Mouse (Mus musculus): ENCODE results near the gene Ldb1. TPM values are rescaled to one million over a fixed set of nuclear protein-coding genes. Genes with fewer than 3 reads are reported as not detected.
A peak's percentile ranks its signal among the peaks of the same experiment; 100 is the strongest.

Gene Ldb1
- total and polyA plus RNA-seq, 3 experiments: 56.9 to 120 (median 67.6) TPM

DNA sequence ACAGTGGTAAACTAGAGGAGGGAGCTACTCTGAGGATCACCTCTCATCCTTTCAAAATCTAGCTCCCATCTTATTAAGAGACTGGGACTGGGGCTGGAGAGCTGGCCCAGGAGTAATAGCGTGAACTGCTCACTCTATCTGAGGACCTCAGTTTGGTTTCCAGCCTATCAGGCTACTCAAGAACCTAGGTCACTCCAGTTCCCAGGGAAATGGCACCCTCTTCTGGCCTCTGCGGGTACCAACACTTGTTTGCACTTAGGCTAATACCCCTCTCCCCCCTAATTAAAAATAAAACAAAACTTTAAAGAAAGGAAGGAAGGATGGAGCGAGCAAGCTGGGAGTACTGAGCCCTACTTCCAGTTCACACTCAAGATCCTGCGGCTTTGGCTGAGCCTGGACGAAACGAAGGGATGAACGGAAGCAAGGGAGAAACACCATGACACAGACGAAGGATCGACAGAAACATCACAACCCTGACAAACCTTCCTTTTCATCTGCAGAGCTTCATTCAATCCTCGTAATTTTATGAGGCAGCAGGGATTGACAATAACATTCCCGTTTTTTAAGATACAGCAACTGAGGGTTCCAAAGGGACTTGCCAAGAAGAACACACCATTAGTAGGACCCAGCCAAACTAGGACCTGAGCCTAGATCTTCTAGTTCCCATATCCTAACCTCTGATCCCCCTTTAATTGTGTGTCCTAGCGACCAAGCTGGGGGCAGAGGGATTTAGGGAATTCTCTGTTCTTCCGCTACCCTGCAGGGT, 8.4 kb downstream of the Ldb1 start:
- Histone ChIP-seq H3K4me2 (ENCODE audit: insufficient read depth, low read depth, poor library complexity, severe bottlenecking) (0 out of 2 replicates have a peak overlapping the region, but pooled peaks have one; percentile 12), H3K27ac (ENCODE audit: insufficient read depth, low read depth) (no peak overlapping the region), H3K9ac (ENCODE audit: insufficient read depth, low read depth) (no peak overlapping the region), H3K79me2 (replicated peaks; ENCODE audit: control insufficient read depth, extremely low read depth, insufficient read depth, poor library complexity, severe bottlenecking) (peaks cover 41% of the 10 kb centered on the region), H3K9me3 (replicated peaks; ENCODE audit: low read length) (no peaks in the 10 kb centered on the region), H3K36me3 (replicated peaks in 1 of 2; ENCODE audit: control insufficient read depth in 1 of 2, insufficient read depth in 1 of 2, low read length in 1 of 2) (peaks cover 43 to 52% of the 10 kb centered on the region in 2 experiments), H3K4me3 (replicated peaks in 1 of 3; ENCODE audit: low read depth in 2 of 3, low read length in 2 of 3, poor library complexity in 1 of 3) (no peak overlapping the region), H3K4me1 (ENCODE audit: control insufficient read depth in 1 of 2, insufficient read depth in 2 of 2) (peaks cover 6 to 29% of the 10 kb centered on the region in 2 experiments; a peak in 3 of 4 replicates), H3K27me3 (replicated peaks) (no peaks in the 10 kb centered on the region)
- no peak for TF ChIP-seq KAT2A (IDR thresholded peaks at IDR 0.05; ENCODE audit: insufficient replicate concordance, low read length)
- no peak for TF ChIP-seq GABPA (IDR thresholded peaks at IDR 0.05; ENCODE audit: insufficient replicate concordance, low read depth, low read length)
- peak; percentile 15 to 56; a peak in 2 of 4 replicates for TF ChIP-seq CTCF (conservative IDR thresholded peaks at IDR 0.05 in 1 of 2, IDR thresholded peaks at IDR 0.05 in 1 of 2; ENCODE audit: low read depth in 2 of 2, low read length in 2 of 2)
- TF ChIP-seq RAD21 (IDR thresholded peaks at IDR 0.05; ENCODE audit: low read depth, low read length): peak; percentile 17
- TF ChIP-seq ZKSCAN1 (IDR thresholded peaks at IDR 0.05; ENCODE audit: borderline replicate concordance, low read depth, low read length): no peak
- TF ChIP-seq SMC3 (IDR thresholded peaks at IDR 0.05; ENCODE audit: low read depth, low read length): peak; percentile 10; the same call in 1 of the 2 replicates
- no peak for TF ChIP-seq NELFE (IDR thresholded peaks at IDR 0.05; ENCODE audit: low read depth, low read length)
- DNase-seq (ENCODE audit: extremely low read depth): no peak
- in situ Hi-C loops (cut with MboI; ENCODE audit: low pct_ligation_motif_present, low pct_unique_long_range_greater_than_20kb, low sequenced_read_pairs) (no loop called here), dilution Hi-C loops (cut with MboI; ENCODE audit: extremely low pct_ligation_motif_present, extremely low pct_unique_long_range_greater_than_20kb, low sequenced_read_pairs) (no loop called here)

GRCm38 (mm10) chr19:46035971-46036370, 9.0 kb downstream of the Ldb1 start:
- Histone ChIP-seq H3K36me3 (replicated peaks in 1 of 2; ENCODE audit: control insufficient read depth in 1 of 2, insufficient read depth in 1 of 2, low read length in 1 of 2) (peaks cover 47 to 58% of the 10 kb centered on the region in 2 experiments), H3K79me2 (replicated peaks; ENCODE audit: control insufficient read depth, extremely low read depth, insufficient read depth, poor library complexity, severe bottlenecking) (peaks cover 38% of the 10 kb centered on the region), H3K4me2 (ENCODE audit: insufficient read depth, low read depth, poor library complexity, severe bottlenecking) (no peak overlapping the region), H3K27ac (ENCODE audit: insufficient read depth, low read depth) (no peak overlapping the region), H3K27me3 (replicated peaks) (no peaks in the 10 kb centered on the region), H3K9me3 (replicated peaks; ENCODE audit: low read length) (no peaks in the 10 kb centered on the region), H3K9ac (ENCODE audit: insufficient read depth, low read depth) (no peak overlapping the region), H3K4me3 (replicated peaks in 1 of 3; ENCODE audit: low read depth in 2 of 3, low read length in 2 of 3, poor library complexity in 1 of 3) (no peak overlapping the region), H3K4me1 (ENCODE audit: control insufficient read depth in 1 of 2, insufficient read depth in 2 of 2) (peaks cover 6 to 23% of the 10 kb centered on the region in 2 experiments; a peak in 3 of 4 replicates)
- TF ChIP-seq CHD1 (IDR thresholded peaks at IDR 0.05; ENCODE audit: low read depth, low read length) (no peak), CHD2 (IDR thresholded peaks at IDR 0.05; ENCODE audit: low read length) (no peak), ELF1 (IDR thresholded peaks at IDR 0.05; ENCODE audit: low read depth, low read length) (no peak), MYC (IDR thresholded peaks at IDR 0.05; ENCODE audit: low read depth, low read length) (no peak), KAT2A (IDR thresholded peaks at IDR 0.05; ENCODE audit: insufficient replicate concordance, low read length) (no peak), SMC3 (IDR thresholded peaks at IDR 0.05; ENCODE audit: low read depth, low read length) (no peak)
- in situ Hi-C loops (cut with MboI; ENCODE audit: low pct_ligation_motif_present, low pct_unique_long_range_greater_than_20kb, low sequenced_read_pairs): no loop called here
- dilution Hi-C loops (cut with MboI; ENCODE audit: extremely low pct_ligation_motif_present, extremely low pct_unique_long_range_greater_than_20kb, low sequenced_read_pairs): no loop called here
- DNase-seq (ENCODE audit: extremely low read depth): no peak

- peaks cover 6 to 21% of the 10 kb centered on the region in 2 experiments; a peak in 3 of 4 replicates for H3K4me1 ChIP-seq (ENCODE audit: control insufficient read depth in 1 of 2, insufficient read depth in 2 of 2)
- dilution Hi-C loops (cut with MboI; ENCODE audit: extremely low pct_ligation_motif_present, extremely low pct_unique_long_range_greater_than_20kb, low sequenced_read_pairs): no loop called here
- H3K36me3 ChIP-seq (replicated peaks in 1 of 2; ENCODE audit: control insufficient read depth in 1 of 2, insufficient read depth in 1 of 2, low read length in 1 of 2): peaks cover 47 to 69% of the 10 kb centered on the region in 2 experiments
- no peak for TF ChIP-seq EP300 (IDR thresholded peaks at IDR 0.05; ENCODE audit: low read length)
- no peak for TF ChIP-seq NELFE (IDR thresholded peaks at IDR 0.05; ENCODE audit: low read depth, low read length)
- TF ChIP-seq ZNF384 (IDR thresholded peaks at IDR 0.05; ENCODE audit: low read depth, low read length): no peak
- TF ChIP-seq SIN3A (IDR thresholded peaks at IDR 0.05; ENCODE audit: low read length): no peak
- TF ChIP-seq ELF1 (IDR thresholded peaks at IDR 0.05; ENCODE audit: low read depth, low read length): no peak
- no peak for TF ChIP-seq RCOR1 (conservative IDR thresholded peaks at IDR 0.05; ENCODE audit: low read depth, low read length)
- no peak for TF ChIP-seq USF1 (IDR thresholded peaks at IDR 0.05; ENCODE audit: low read depth, low read length)
- TF ChIP-seq MAZ (IDR thresholded peaks at IDR 0.05; ENCODE audit: low read depth, low read length): no peak
- no peak for TF ChIP-seq NRF1 (IDR thresholded peaks at IDR 0.05; ENCODE audit: low read depth, low read length)
- no peak for TF ChIP-seq USF2 (conservative IDR thresholded peaks at IDR 0.05; ENCODE audit: low read depth, low read length)
- TF ChIP-seq MAFK (IDR thresholded peaks at IDR 0.05; ENCODE audit: insufficient replicate concordance, low read length): no peak
- TF ChIP-seq E2F4 (IDR thresholded peaks at IDR 0.05; ENCODE audit: insufficient replicate concordance, low read depth, low read length): no peak
- no peak for TF ChIP-seq MXI1 (IDR thresholded peaks at IDR 0.05; ENCODE audit: low read depth, low read length)
- TF ChIP-seq BHLHE40 (IDR thresholded peaks at IDR 0.05; ENCODE audit: low read depth, low read length): no peak
- TF ChIP-seq POLR2AphosphoS2 (IDR thresholded peaks at IDR 0.05; ENCODE audit: low read depth, low read length): no peak
- no peak for TF ChIP-seq POLR2A (IDR thresholded peaks at IDR 0.05; ENCODE audit: low read depth, low read length)
These were observed 11.1 kb downstream of the Ldb1 start for GRCm38 (mm10) chr19:46033911-46034310.

More at GRCm38 (mm10) chr19:46033911-46034310, 11.1 kb downstream of the Ldb1 start:
- H3K4me2 ChIP-seq (ENCODE audit: insufficient read depth, low read depth, poor library complexity, severe bottlenecking): no peak overlapping the region
- H3K27me3 ChIP-seq (replicated peaks): no peaks in the 10 kb centered on the region
- H3K9me3 ChIP-seq (replicated peaks; ENCODE audit: low read length): peaks cover 9% of the 10 kb centered on the region
- H3K27ac ChIP-seq (ENCODE audit: insufficient read depth, low read depth): no peak overlapping the region
- no peak overlapping the region for H3K4me3 ChIP-seq (replicated peaks in 1 of 3; ENCODE audit: low read depth in 2 of 3, low read length in 2 of 3, poor library complexity in 1 of 3)
- in situ Hi-C loops (cut with MboI; ENCODE audit: low pct_ligation_motif_present, low pct_unique_long_range_greater_than_20kb, low sequenced_read_pairs): no loop called here
- no peak overlapping the region for H3K9ac ChIP-seq (ENCODE audit: insufficient read depth, low read depth)
- H3K79me2 ChIP-seq (replicated peaks; ENCODE audit: control insufficient read depth, extremely low read depth, insufficient read depth, poor library complexity, severe bottlenecking): peaks cover 25% of the 10 kb centered on the region
- no peak for DNase-seq (ENCODE audit: extremely low read depth)
